Mouse (Mus musculus) regulatory T cell (primary cell): Measurements from ENCODE around the gene Ung.

ENCODE experiments used
- in situ Hi-C: fragments of 300-600 bp; cut with MboI, MseI; formaldehyde crosslinking; loops from one replicate; pipeline ENCODE4 v1.15.1; 2025; ENCODE audit warnings: high pct_unique_total_duplicates

The Ung gene

DNA sequence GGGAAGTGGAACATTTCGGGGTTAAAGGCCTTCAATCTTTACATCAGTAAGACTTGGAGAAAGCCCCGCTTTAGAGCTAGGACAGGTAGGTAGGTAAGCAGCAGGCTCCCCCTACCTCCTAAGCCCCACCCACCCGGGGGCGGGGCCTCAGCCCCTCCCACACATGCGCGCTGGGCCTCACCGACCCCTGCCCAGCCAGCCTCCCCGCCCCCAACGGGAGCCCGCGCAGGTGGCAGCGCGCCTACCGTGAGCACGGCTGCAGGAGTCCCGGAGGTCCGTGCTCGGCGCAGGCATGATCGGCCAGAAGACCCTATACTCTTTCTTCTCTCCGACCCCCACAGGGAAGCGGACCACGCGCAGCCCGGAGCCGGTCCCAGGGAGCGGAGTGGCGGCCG, at the start of gene Ung:
TSS of gene Ung (plus strand) at position 176 of the 395 bp plus-strand sequence.
- in situ Hi-C loops, result no loop called here

DNA sequence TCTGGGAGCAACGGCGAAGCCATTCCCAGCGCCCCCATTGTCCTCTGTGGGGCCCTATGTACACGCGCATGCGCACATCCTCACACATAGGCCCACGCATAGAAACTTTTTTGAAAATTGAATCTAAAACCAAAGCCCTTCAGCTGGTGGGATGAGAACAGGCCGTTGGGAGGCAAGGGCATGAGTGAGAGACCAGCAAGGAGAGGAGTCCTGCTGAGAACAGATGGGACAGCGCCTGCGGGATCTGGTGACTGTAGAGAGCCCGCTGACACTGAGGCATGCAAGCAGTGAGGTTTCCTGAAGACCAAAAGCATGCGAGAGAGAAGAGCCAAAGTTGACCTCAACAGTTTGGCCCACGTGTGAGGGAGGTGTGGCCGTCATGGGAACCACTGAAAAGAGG, 44.7 kb upstream of the Ung start:
- in situ Hi-C loops, result no loop called here

DNA sequence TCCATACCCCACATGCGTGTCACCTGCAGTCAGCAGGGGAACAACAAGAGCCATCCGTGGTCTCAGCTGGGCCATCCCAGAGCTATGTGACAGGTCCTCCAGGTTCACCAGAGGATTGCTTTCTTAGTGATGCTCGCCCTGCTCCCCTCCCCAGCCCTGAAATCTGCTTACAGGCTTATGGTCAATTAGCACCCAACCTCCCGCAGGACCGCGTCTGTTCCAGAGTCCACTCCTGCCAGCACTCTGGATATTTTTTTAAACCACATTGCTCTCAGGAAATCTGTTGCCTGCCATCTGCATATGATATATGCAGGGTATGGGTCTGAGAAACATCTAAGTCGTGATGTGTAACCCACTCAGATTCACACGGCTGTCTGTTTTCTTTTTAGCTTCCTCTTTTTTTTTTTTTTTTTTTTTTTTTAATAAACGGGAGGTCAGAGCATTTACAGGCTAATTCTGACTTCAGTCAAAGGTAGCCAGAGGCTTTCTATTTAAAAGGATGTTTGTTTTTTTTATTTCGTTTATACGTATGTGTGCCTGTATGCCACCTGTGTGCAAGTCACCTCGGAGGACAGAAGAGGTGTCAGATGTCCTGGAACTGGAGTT, 42.2 kb upstream of the Ung start:
- in situ Hi-C loops, result no loop called here

DNA sequence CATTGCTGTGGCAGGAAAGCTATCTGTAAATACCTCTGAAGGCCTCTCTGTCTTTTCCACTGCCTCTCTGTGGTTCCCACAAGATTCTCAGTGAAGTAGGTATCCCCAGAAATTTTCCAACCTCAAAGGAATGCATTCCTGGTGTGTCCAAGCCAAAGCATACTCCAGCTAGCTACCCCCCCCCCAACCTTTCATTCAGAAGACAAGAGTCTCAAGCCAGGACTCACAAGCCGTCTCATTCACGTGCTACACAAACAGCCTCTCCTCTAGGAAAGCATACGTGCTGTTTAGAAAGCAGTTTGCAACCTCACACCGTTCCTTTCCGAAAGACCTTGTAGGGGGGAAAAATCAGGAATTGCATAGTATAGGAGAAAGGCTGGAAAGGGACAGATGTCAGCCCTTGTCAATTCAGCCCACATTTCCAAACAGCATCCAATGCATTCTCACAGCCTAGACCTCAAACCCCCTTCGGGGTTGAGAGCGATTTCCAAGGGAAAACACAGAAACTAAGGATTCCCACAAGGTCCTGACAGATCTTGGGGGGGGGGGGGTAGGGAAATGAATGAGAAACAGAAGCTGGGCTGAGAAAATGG, 39.7 kb upstream of the Ung start:
- in situ Hi-C loops, result no loop called here

DNA sequence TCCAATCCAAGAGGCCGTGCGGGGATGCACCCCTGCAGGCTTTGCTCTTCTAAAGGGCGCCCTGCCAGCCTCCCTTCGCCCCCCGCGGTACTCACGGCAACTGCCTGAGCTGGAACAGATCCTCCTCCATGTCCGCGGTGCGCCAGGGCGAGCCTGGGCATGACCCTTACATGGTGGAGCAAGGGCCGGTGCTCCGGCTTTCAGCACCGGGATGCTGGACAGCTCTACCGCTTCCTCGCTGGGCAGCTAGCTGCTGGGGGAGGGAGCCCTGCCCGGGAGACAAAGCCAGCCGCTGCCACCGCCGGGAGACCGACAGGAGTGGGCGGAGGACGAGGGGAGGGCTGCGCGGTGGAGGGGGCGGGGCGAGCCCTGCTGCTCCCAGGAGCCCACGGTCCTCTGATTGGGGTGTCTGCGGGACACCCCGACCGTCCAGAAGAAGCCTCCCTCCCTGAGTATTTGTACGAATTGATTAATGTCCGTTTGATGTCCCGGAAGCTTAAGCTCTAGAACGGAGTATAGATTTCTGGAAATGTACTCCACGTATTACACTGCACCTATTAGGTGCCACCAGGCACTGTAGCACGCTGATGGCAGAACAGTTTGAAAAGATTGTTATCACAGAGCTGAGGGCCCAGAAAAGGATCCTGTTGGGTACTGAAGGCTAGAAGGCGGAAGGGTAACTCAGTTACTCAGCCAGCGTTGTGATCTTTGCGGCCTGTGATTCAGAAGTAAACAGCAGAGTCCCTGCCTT, 39.0 kb upstream of the Ung start, which contains the start of gene Svop:
TSS of gene Svop (minus strand) at position 514 of the 751 bp plus-strand sequence.
- in situ Hi-C loops, result no loop called here

DNA sequence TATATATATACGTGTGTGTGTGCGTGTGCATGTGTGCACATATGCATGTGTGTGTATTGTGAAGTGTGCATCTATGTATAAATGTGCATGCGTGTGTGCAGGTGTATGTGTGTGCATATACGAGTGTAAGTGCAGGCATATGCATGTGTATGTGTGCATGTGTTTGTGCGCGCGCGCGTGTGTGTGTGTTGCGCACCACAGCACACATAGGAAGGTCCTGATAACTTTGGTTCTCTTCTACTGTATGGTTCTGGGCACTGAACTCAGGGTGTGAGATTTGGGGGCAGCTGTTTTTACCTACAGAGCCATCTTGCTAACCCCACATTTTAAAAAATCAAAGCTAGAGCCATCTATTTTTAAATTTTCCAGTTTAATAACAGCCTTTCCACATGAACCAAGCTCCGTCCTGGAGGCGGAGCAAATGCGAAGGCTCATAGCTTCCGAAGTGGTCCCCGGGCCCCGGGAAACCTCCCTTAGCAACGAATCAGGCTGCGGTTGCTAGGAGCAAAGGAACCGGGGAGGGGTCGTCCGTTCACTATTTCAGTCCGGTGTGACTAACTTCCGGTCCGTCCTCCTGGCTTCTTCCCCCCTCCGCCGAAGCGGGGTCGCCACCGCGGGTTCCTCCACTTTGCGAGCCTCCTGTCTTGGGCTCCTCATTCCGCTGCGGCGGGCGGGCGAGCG, 30.3 kb upstream of the Ung start:
- in situ Hi-C loops, result no loop called here

DNA sequence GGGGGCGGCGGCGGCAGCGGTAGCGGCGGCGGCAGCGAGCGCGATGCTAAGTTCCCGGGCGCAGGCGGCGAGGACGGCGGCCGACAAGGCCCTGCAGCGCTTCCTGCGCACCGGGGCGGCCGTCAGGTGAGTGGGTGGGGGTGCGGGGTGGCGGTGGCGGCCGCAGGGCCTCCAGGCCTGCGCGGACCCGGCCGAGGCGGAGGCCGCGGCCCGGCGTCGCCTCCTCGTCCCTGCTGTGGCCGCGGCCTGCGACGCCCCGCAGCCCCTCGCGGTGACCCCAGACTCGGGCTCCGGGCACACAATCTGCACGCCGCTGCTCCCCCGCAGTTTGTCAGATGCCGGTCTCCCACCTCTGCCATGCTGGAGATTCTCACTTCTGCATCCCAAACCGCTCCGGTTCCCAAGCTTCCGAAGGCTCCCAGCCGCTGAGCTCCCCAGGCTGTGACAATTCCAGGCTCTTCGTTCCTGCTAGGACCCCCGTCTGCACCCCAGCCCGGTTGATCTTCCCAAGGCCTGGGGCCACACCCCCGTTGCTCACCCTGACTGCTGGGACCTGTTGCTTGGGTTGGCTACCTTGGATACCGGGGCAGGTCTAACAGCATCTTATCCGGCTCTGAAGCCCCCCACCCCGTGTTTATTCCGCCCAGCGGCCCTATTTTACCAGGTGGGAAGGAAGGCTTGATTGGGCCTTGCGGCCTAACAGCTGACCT, 29.6 kb upstream of the Ung start:
- in situ Hi-C loops, result no loop called here

DNA sequence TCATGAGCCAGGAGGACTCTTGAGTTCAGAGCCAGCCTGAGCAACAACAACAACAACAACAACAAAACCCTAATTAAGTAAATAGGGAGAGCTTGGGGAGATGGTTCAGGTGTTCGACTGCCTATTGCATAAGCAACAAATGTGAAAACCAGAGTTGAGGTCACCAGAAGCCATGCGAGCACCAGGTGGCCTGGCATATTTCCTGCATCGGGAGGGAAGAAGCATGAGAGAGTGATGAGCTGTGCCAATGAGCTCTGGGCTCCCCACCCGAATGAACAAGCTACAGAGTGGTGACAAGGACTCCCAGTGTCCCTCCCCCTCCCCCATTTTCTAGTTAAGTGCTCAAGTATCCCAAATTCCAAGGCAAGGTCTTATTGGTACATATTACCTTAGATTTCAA, 28.3 kb upstream of the Ung start:
- in situ Hi-C loops, result no loop called here

DNA sequence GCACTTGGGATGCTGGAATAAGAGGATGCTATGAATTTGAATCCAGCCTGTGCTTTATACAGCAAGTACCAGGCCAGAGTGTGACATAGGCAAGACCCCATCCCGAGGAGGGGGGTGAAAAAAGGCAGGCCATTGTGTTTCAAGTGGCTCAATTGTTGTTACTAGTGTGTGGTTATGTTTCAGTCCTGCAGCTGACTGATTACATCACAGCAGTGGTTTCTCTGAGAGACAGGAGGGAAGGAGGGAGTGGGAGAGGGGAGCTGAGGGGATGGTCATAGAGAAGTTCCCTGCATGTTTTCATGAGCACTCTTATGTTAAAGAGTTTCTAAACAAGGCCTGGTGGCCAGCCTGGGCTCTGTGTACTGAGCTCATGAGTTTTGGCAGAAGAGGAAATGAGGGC, 27.4 kb upstream of the Ung start:
- in situ Hi-C loops, result no loop called here

DNA sequence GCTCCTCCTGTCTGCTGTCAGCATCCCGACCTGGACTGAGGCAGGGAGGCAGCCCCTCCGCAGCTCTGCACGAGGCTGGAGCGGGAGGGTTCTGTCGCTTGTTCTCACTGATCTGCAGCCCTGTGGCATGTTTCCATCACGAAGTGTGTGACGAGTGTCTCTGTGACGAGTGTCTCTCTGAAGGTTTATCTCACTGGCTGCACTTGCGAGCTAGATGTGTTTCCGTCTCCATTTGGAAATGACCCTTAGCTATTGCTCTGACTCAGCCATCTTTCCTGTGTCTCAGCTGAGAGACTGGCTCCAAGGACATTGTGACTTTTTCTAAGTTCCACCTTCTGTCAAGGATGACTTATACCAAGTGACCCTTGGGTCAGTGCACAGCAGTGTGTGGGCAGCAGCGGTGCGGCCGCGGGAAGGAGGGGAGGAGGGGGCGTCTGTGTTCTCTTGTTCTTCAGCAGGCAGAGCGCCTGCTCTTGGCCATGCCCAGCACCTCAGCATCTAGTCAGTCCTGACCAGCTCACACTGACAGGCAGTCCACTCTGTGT, 23.7 kb upstream of the Ung start:
- in situ Hi-C loops, result no loop called here

DNA sequence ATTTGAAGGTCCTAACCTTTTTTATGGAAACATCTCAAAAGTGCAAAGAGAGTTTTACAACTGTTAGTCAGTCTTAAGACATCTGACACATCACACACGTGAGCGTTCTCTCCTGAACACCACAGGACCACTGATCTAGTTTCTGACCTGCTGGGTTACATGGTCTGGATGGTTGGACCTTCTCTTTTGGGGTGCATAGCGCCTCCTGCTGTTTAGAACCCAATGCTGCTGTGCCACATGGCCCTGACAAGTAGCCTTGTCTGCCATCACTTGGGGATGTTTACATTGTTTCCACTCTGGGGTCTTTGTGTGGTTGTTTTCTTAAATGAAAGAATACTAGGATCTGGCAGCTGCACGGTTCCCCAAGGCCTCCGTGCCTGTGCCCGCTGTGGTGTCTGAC, 16.9 kb upstream of the Ung start:
- in situ Hi-C loops, result no loop called here

DNA sequence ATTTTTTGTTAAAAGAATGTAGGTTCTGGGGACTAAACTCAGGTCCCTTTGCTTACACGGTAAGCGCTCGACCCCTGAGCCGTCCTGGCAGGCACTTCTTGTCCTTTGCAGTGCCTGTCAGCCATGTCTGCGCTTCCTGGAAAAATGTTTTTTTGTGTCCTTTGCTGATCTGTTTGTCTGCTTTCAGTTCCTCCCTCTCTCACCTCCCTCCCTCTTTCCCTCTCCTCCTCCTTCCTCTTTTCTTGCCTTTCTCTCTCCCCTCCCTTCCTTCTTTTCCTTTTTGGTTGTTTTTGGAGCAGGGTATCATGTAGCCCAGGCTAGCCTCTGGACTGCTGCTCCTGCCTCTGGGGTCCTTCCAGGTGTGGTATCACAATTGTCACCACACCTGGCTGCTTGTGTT, 15.2 kb upstream of the Ung start:
- in situ Hi-C loops, result no loop called here

DNA sequence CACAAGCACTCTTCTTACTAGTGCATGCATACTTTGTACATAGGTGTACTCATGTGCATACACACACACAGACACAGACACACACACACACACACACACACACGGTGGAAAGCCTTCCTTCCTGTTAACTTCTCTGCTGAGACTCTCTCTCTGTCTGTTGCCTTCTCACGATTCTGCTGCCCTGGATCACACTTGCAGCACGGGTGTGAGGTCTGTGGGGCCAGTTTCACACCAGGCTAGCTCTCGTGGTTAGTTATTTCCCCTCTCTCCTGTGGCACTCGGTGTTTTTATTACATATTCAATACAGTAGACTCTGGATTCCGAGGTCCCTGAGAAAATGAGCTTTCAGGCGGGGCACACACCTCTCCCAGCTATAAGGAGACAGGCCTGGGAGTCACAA, 13.6 kb upstream of the Ung start:
- in situ Hi-C loops, result no loop called here

DNA sequence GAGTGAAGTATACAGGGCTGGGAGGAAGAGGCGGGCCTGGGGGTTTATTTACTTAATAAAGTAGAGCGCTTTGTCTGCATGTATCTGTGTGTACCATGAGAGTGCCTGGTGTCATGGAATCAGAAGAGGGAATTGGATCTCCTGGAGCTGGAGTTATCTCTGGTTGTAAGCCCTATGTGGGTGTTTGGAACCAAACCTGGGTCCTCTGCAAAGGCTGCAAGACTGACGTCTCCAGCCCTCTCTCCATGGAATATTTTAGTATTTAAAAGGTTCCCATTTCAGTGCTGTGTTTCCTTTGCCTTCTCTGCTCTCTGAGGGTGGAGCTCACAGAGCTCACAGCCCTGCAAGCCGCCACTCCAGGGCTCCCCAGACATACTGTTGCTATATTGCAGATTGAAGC, 10.4 kb upstream of the Ung start:
- in situ Hi-C loops, result no loop called here

DNA sequence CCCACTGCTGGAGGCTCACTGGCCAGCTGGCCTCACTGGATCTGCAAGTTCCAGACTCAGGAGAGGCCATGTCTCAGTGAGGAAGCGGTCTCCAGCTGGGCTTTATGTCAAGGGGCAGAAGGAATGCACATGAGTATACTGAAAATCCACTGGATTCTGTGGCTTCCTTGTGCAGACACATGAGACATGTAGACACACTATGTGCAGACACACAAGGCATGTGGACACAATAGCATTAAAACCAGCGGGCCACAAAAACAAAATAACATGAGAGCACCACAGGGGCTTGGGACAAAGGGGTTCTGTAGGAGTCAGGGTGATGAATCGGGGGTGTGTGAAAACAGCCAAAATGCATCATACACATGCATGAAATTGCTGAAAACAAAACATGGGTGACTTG, 4.2 kb upstream of the Ung start:
- in situ Hi-C loops, result no loop called here

DNA sequence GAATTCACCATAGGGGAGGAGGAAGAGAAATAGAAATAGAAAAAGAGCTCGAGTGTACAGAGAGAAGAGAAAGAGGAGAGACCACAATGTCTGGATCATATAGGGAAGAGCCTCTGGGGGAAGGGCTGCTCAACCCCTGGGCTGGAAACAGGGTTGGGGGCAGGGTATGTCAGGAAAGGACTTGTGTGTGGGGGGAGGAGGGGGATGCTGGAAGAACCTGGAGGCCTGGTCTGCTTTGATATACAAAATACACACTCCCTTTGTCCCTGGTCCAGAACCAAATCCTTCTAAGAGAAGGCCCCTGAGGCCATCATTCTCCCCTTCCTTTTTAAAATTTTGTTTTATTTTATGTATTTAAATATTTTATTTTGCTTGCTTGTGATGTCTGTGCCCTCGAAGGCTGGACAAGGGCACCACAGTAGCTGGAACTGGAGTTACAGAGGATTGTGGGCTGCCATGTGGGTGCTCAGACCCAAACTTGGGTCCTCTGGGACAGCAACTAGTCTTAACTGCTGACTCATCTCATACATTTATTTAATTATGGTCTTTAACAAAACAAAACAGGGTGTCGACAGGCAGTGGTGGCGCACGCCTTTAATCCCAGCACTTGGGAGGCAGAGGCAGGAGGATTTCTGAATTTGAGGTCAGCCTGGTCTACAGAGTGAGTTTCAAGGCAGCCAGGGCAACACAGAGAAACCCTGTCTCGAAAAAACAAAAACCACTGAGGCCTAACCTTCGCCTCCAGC, 3.5 kb upstream of the Ung start:
- in situ Hi-C loops, result no loop called here

DNA sequence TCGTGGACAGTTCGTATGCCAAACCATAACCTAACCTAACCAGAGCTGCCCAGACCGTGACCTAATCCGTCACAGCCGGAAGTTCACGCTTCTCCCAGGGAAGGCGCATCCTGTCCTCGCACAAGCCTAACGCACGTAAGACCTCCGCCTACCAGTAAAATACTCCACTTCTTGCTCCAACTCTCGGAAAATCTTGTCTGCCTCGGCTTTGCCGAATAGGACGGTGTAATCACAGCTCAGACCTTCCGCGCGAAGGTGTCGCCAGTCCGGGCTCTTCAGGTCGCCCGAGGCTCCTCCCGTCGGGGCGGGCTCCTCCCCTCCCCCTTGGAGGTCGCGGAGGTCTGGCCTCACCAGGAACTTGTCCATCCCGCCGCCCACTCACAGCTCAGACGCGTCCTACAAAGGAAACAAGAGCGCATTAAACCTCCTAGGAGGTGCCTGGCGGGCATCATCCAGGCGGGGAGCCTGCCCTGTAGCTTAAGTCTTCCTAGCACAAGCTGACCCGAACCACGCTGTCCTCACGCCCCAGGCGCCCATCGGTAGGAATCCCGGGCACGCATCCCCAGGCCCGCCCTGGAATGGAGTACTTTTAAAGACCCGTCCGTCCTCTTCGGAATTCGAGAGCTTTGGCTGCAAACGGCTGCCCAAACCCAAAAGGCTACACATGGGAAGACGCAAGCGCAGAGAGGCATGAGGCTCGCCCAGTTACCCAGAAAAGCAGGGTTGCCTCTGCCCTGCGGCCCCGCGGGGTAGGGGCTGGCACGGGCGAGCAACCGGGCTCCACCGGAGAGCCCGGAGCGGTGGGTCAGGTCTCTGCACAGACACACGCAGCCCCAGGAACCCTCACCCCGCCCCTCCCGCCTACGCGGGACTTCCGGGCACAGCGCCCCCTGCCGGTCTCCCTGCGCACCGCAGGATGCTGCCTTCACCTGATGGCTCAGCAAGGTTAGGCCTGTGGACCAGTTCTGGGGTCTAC, 2.5 kb upstream of the Ung start, which contains the start of gene Alkbh2:
TSS of gene Alkbh2 (minus strand) at position 845 of the 976 bp plus-strand sequence.
- in situ Hi-C loops, result no loop called here

DNA sequence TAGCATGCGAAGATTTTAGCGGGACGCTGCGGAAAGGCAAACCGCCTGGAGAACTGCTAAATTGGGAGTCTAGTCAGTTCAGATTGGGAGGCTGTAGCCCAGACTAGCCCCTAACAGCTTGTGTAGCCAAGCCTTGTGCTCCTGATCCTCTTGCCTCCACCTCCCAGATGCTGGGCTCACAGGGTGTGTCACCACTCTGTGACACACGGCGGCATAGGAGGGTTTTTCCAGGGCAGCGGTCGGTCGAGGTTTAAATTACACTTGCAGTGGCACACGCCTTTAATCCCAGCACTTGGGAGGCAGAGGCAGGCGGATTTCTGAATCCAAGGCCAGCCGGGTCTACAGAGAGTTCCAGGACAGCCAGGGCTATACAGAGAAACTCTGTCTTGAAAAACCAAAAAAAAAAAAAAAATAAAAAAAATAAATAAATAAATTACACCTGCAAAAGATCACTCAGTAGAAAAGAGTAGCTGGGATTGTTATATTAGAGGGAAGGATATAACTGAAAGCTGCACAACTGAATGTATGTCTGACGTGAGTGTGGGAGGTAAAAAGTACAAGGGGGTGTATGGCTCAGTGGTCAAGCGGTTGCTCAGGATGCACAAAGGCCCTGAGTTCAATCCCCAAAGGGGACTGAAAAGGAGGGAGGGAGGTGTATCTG, 506 bp upstream of the Ung start:
- in situ Hi-C loops, result no loop called here
